Mouse (Mus musculus) olfactory bulb, adult 2 months (tissue): ENCODE measurements at regions not wholly inside any gene's neighbourhood (a gene's known extent, or its start where the extent isn't known, plus 50 kb on each side); places are given as distances from the start of the nearest gene placed in this dataset.

Experiments used
- CTCF ChIP-seq: fragments of 200-500 bp; IDR thresholded peaks from 2 replicates; pipeline ENCODE4 v1.5.1; 2012; ENCODE audit warnings: low read depth, mild to moderate bottlenecking, low read length, moderate library complexity; ENCODE audit not compliant: insufficient read depth
- POLR2A ChIP-seq: fragments of 200-500 bp; IDR thresholded peaks from 2 replicates; pipeline ENCODE4 v1.6.1; 2012; ENCODE audit warnings: mild to moderate bottlenecking, low read depth, low read length, moderate library complexity; ENCODE audit not compliant: insufficient read depth

GRCm38 (mm10) chr14:105576266-105576665, 317.9 kb downstream of the Ndfip2 start:
- TF ChIP-seq POLR2A (no peak), CTCF (no peak)
